Mouse (Mus musculus) c-Kit-positive CD71-positive TER-119-negative erythroid progenitor cells, embryonic 14.5 days (primary cell): ENCODE measurements around the gene Cfap54.

Experiments used
- DNase-seq: peaks from one replicate; pipeline ENCODE4 v3.0.0-alpha.2; 2013; ENCODE audit warnings: low read depth

Cfap54 gene

DNA sequence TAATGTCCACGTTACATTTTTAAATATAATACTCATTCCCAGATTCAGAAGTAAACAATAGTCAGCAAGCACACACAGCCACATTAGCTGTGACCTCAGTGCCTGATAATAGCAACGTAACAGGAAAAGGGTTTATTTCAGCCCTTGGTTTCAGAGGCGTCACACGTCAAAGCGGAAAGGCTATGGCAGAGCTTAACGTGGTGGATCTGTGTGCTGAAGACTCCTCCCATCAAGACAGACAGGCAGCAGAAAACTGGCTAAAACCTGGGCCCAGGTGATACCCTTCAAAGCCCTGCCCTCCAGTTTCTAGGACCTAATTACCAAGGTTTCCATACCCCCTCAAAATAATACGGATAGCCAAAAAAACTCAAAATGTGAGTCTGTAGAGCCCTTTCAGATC, 16.0 kb upstream of the Cfap54 start:
- DNase-seq, result no peak

DNA sequence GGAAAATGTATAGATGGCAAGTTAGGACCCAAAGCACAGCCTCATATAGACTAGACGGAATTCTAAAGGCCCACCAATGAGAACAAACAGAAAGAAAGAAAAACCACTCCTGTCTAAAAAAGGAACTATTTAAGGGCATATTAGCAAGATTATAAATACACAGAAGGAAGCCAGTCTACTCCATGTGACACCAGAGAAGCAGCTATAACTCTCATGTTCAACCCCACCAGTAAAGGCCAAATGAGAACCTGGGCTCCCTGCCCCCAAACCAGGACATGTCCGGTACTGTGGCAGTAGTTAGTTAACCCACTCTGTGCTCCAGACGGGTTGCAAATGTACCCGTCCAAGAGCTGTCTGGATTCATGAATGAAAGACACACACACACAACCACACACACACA, 14.4 kb upstream of the Cfap54 start:
- DNase-seq, result no peak

DNA sequence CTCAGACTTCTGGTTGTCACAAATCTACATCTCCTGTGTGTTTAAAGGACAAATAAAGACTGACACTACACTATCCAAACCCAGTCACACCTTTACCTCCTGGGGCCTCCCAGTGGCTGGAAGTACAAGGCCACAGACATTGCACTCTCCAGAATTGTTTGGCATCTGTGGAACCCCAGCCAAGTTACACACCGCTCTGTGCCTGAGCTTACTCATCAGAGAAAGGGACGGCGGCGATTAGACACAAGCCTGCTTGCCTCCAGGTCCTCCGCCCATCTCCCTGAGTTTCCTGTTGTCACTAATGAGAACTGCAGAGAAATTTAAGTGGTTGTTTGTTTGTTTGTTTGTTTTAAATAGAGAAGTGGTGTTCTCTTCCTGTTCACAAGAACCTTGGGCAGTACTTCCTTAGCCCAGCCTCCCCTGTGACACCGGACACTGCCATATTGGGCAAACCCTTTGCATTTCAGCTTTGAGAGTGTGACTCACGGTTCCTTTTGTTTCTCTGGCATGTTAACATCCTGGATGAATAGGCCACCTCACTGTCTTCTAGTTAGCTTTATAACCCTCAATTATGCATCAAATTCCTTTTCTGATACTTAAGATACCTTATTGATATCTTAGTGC, 13.7 kb upstream of the Cfap54 start:
- DNase-seq, result no peak

DNA sequence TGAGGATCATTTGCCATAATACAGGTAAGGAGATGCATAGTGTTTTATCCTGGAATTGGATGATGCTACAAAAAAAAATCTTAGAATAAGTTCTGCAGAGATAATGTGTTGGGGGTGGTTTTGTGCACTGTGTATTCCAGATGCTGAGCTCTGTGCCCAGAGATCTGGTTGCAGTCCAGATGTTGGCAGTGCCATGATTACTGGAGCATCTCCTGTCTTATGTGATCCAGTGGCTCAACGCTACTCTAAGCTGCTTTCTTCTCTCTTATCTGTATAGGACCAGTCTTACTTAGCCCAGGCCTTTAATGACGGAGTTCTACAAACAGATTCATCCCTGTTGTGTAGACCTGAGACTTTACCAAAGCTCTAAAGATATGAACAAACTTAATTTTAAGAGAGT, 10.5 kb upstream of the Cfap54 start:
- no peak for DNase-seq

DNA sequence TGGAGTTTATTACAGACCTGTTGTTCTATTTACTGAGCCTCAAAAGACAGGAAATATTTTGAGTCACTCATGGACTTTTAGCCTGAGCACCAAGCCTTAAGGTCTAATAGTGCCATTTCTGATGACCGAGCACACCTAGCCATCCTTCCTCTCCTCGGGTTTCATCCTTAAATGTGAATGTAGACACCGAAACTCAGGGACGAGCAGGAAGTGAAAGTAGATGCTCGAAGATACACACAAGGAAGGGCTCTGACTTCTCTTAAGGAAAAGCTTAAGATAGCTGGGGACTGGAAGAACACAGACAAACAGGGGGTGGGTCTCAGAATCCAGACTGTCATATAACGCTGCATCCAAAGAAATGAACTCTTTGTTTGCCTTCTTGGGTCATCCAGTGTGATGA, 8.8 kb upstream of the Cfap54 start:
- DNase-seq, result no peak

DNA sequence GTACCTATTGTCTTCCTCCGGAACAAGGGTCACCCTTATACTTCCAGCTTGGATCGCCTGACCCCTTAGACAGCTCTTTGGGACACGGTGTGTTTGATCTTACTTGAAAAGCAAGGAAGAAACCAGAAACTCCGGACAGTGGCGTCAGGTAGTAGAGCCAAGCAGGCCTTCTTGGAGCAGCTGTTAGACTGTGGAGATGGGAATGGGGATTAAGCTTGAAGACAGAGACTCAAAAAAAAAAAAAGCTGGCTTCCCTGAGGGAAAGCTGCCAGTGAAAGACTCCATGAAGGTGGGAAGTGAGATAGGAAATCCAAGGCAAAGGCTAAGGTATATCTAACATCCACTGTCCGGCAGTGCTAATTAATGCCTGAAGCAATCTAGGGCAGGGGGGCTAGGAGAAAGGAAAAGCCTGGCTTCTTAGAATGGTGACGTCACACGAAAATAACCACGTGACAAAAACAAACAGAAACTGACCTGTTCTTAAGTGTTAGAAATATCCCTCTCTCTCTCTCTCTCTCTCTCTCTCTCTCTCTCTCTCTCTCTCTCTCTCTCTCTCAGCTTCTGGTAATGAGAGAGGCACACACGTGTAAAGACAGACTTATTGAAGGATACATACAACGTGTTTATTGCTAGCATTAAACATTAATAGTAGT, 7.1 kb upstream of the Cfap54 start:
- no peak for DNase-seq

DNA sequence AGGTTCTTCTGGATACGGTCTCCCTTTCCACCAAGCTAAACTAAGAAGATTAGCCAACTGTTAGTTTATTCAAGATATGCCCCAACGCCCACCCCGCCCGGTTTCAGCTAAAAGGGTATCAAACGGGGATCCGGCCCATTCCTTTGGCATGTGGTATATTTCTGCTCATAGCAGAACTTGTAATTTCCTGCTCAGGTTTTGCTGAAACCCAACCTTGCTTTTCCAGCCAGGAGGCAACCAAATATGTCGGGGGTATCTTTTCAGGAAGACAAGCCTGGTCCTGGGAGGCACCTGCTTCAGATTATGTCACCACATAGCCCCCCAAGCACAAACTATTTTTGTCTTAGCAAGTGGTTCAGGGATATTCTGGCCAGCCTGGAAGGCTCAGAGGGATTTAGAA, 6.1 kb upstream of the Cfap54 start:
- DNase-seq, result no peak

DNA sequence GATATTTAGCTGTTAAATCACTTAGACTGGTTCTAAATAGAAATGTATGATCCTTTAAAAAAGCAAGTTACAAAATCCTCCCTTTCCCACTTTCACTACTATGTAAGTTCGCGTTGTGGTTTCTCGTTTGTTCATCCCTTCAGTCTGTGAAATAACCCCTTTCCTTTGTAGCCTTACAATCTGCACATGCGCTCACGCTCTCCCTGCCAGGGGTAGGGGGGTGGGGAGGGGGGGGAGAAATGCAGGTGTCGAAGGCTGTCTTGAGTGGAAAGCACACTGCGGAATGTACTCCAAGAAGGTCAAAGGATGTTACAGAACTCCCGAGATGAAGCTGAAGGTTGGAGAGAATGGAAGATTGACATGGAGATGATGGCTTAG, 2.5 kb upstream of the Cfap54 start:
- no peak for DNase-seq

DNA sequence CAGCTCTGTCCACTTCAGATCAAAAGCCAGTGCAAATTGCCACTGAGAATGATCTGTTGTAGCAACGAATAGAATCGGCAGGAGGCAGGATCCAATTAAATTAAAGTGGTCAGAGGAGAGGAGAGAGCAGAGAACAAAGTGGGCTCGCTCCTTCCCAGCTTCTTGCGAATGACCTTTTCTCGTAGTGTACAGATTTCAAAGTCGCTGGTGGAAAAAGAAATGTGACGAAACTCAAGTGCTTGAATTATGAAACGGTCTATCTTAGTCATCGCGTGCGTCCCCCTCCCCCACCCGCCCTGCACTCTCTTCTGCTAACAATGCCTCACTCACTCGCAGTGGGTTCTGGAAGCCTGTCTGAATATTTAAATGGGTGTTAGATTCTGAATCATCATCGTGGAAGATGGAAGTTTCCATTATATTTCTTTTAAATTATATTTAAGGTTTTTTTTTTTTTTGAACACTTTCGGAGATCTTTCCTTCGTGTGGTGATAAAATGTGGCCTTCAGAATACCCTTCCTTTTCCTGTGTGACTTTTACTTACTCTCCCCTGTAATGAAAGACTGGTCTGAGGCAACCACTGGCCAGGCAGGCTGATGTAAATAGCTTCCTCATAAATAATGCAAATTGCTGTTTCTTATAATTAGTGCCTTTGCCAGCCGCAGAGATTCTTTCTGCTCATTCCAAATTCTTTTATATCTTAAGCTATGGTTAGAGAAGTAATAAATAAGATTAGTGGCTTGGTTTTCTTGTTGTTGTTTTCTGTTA, 2.0 kb upstream of the Cfap54 start:
- DNase-seq, result no peak

DNA sequence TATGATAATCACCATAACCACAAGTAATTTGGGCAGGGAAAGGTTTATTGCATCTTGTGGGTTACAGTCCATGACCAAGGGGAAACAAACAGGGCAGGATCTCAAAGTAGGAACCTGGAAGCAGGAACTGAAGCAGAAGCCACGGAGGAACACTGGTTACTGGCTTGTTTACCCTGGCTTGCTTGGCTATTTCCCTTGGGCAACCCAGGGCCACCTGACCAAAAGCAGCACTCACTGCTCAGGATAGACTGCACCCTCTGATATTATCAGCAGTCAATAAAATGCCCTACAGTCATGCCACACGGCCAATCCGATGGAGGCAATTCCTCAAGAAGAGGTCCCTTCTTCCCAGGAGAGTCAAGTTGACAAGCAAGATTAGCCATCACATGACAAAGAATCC, 1.9 kb downstream of the Cfap54 start:
- no peak for DNase-seq

DNA sequence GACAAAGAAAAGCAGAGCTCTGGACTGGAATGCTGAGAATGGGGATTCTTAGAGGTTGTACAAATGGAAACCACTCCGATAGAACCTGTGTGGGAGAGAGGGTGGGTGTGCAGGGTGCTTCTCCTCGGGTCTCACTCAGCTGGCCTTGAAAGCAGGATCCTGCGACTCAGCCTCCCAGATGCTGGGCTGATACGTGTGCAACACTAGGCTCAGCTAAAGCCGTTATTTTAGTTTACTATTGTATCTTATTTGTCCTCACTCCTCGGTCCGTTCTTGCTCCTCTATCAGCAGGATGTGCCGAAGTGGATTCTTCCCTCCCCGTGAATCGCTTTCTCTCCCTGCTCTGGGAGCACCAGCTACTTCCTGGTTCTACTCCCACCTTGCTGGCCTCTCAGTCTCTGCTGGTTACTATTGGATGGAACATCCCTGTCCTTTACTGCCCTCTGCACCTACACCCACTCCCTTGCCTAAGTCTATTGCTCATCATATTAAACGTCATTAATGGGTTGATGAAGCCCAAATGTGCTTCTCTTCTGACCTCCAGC, 3.4 kb downstream of the Cfap54 start:
- DNase-seq, result no peak

DNA sequence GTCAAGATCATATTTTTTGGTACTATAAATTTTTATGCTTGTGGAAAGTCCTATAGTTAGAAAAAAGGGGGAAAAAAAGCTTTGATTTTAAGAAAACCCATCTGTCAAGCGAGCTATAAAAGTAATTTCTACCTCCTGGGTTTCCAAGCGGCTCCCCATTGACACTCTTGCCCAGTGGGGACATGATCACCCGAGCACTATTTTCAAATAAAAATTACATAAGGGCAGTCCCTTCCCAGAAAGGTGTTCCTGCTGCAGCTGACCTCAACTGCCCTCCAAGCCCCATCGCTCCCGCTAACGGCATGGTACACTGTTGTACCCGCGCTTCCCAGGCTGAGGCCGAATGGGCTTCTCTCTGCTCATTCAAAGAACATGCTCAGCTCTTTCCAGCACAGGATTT, 5.0 kb downstream of the Cfap54 start:
- no peak for DNase-seq

DNA sequence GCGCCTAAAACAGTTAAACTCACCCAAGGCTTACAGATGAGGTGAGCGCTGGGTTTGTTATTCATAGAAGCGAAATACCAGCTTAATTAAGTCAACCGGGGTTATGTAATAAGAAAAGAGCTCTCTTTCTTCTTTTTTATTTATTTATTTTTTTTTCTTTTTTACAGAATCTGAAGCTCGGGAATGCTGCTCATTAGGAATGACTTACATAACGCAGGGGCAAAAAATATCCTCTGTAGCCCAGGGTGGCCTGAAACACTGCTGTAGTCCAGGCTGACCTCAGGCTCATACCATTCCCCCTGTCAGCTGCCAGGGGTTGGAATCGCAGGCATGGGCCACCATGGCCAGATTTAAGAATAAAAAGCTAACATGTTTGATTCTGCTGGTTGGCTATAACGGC, 5.6 kb downstream of the Cfap54 start:
- DNase-seq, result no peak

DNA sequence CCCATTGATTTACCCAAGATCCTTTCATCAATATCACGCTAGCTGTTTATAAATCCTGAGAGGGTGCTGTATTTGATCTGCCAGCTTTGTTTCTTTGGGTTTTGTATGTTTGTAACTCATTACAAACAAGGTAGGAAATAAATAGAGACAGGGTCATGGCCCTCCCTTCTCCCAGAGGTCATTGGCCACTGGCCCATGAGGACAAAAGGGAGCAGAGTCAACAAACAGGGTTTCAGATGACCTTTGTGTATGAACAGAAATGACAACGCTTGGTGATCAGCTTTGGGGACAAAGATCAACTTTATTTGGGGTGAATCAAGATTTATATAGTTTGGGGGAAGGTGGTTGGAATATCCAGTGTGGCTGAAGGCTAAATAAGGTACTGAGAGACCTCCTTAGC, 8.6 kb downstream of the Cfap54 start:
- no peak for DNase-seq

DNA sequence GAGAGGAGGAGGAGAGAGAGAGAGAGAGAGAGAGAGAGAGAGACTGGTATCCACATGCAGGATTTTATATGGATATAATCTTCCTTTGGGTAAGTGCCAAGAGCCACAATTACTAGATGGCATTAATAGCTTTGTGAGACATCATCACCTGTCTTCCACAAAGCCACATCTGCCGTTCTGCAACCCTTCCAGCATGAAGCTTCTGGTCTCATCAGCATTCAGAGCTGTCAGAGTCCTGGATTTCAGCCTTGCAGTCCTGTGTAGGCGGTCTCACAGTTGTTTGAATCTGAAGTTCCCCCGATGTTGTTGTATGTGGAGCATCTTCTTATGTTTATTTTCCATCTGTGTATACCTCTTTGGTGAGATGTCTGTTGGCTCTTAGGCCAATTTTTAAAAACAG, 9.7 kb downstream of the Cfap54 start:
- no peak for DNase-seq

DNA sequence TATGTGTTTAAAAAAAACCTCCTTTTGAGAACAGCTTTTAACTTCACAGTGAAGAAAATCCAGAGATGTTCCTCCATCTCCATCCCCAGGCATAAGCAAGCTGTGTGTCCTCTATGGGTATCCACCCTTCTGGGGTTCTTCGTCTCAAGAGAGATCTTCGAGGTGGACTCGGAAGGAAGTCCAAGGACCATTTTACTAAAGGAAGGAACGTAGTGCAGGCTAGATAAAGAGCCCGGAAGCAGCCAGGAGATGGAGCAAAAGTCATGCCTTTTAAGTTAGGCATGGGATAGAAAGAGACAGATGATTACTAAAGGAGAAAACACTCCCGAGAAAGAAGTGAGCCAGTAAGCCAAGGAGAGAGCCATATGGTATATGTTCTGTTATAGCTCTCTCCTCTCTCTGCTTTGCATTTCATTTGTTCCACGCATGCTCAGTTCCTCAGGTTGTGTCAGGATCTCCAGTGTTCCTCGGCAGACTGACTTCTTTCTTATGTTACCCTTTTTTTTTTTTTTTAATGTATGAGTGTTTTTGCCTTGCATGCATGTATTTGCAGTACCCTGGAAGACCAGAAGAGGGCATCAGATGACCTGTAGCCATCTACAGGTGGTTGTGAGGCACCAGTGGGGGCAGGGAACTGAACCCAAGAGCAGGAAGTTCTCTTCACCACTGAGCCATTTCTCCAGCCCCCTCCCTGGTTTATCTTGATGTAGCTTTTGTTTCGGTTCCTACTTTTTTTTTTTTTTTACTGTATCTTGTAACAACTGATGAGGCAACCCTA, 11.1 kb downstream of the Cfap54 start:
- peak; percentile 73 for DNase-seq

DNA sequence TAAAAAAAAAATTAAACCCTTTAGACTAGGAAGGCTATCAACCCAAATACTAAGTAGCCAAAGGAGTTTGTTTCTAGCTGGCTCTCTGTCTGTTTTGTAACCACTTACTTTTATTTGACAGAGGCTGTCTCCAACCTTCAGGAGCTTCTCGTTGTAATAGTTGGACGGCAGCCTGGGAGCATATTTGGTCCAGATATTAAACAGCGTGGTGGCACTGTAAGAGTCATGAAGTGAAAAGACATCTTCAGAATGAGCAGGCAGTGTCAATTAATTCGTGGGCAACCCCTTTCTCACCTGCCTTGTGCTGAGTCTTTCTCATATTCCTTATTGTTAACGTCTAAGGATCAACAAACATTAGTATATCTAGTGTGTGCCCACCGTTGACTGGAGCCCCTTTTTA, 11.7 kb downstream of the Cfap54 start:
- no peak for DNase-seq

DNA sequence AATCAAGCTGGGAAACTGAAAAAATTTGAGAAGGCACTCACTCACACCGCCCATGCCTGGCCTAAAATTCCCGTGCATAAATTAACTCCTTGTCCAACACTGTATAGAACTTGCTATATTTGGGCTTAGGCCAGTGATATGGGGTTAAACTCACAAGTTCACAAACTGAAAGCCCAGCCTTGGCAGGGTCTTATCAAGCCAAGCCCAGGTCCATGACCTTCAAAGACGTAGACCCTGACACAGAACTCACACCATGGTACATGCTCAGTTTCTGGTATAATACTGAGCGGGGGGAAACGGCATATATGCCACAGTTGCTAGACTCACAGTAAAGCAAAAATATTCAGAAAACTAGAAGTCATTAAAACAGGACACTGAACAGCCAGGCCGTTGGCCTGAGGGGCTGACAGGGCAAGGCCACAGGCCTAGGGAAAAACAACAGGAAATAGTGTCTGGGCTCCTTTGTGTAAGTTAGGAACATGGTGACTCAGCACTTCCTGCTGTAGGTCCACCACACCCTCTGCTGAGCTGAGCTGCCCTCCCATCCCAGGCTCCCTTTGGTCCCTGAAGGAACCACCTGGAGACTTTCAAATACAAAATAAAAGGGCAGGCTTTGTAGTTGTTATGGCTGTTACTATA, 12.3 kb downstream of the Cfap54 start:
- DNase-seq, result no peak

DNA sequence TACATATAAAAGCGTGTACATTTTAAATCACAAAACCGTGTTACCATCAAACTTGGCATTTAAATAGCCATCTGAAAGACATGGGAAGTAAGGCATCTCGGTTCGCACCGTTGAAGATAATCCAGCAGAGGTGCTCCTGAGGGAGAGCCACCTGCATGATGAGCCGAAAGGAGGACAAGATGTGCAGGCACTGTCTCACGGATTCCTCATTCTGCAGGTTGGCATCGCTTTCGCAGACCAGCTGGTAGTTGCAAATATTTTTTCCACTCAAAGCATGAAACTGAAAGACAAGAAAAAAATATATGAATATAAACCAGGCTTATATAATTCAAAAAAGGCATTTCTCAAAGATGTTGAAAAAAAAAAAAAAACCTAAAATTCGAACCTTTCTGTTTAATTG, 16.4 kb downstream of the Cfap54 start:
- DNase-seq, result no peak

DNA sequence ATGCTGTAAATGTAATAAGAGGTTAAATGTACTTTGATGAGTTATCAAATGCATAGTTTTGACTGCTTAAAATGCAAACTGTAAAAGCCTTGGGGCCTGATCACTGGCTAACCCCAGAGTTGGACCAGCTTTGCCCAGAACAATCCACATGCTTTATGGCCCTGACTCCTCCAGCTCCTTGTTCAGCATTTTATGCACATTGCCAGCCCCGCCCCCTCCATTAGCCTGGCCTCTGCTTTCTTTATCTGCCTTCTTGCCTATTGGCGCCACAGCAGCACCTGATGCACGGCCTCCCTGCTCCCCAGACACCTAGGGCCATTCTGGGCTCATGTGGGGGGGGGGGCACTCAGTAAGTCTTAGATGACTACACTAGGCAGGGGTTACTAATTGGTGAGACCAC, 17.8 kb downstream of the Cfap54 start:
- DNase-seq, result peak; percentile 70

DNA sequence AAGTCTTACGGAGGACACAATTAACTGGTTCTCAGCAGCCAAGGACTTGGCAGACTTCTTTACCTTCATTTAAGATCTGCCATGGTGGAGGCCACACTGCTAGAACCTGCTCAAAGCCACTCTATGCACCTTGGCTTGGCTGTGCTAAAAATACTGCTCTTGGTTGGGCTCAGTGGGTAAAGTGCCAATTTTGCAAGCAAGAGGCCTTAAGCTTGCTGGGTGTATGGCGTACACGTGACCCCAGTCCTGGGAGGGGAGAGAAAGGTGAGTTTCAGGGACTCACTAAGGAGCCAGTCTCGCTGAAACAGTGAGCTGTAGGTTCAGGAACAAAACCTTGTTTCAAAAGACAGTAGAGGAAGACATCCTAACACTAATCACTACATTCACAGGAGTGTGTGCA, 19.0 kb downstream of the Cfap54 start:
- DNase-seq, result no peak

DNA sequence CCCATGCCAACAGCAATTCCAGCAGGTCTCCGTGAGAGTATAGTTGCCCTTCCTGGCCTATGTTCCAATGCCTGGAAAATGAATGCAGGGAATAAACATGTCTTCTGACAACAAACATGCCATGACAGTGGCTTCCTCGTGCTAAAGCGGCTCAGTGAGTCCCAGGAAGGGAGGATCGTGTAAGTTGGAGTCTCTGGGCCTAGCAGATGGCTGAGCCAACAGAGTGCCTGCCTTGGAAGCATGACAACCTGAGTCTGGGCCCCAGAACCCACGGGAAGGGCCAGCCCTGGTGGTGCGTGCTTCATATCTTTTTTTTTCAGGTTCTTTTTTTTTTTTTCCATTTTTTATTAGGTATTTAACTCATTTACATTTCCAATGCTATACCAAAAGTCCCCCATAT, 27.6 kb downstream of the Cfap54 start:
- no peak for DNase-seq
